Mouse (Mus musculus): ENCODE data around the gene Ofcc1. TPM values are rescaled to one million over a fixed set of nuclear protein-coding genes. Genes with fewer than 3 reads are reported as not detected.

The Ofcc1 gene
- not detected in 2 replicates for polyA plus RNA-seq (2021; fragmentation: Nextera tagmentation)
- long read RNA-seq, experiment 1, partial matches to known transcripts: 0 of 1 reads
- long read RNA-seq, experiment 1, other reads (novel, unspliced or antisense): 1 of 1 reads
- long read RNA-seq, experiment 2: 0 reads

DNA sequence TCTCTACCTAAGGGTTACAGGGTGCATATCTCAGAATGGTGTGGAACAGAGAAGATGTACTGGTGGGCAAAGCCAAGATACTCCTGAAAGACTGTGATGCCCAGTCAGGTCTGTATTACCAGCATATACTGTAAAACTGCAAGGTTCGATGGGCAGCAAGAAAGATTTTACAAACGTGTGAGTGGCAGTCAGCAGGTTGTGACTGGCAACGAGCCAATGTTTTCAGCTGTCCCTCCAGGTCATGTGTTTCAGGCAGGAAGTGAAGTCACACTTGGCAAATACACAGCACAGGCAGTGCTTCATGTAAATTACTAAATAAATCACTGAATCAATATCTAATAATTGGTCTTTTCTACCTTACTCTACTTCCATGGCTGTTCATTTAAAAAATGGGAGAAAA is at the start of gene Ofcc1:
Ofcc1 (minus strand) TSS at position 163 of the 400 bp plus-strand sequence.

